Mouse (Mus musculus) heart, adult 2 months (tissue): Measurements from ENCODE around the gene Tmem145.

Source experiments
- CTCF ChIP-seq: fragments of 200-600 bp; IDR thresholded peaks from 2 replicates; pipeline ENCODE4 v1.8.1; 2022; ENCODE audit warnings: antibody characterized with exemption, mild to moderate bottlenecking, moderate library complexity
- POLR2A ChIP-seq: fragments of 200-500 bp; IDR thresholded peaks from 2 replicates; pipeline ENCODE4 v1.6.1; 2011; ENCODE audit warnings: mild to moderate bottlenecking, low read depth, low read length, control low read depth; ENCODE audit not compliant: insufficient read depth

- TF ChIP-seq POLR2A (no peak), CTCF (no peak)
Measured at GRCm38 (mm10) chr7:25269029-25269428, 36.9 kb upstream of the Tmem145 start.
